Mouse (Mus musculus) brain, embryonic 14.5 days (tissue): ENCODE measurements around the gene Hebp2.

Experiments used
- CTCF ChIP-seq: fragments of 200-500 bp; IDR thresholded peaks from 2 replicates; pipeline ENCODE4 v1.5.1; 2012; ENCODE audit warnings: inconsistent platforms, mild to moderate bottlenecking, moderate library complexity, borderline replicate concordance; ENCODE audit not compliant: insufficient read depth, insufficient read length; ENCODE audit errors: extremely low read depth
- POLR2A ChIP-seq: fragments of 200-500 bp; IDR thresholded peaks from 2 replicates; pipeline ENCODE4 v1.6.1; 2012; ENCODE audit warnings: mild to moderate bottlenecking, inconsistent platforms, borderline replicate concordance; ENCODE audit not compliant: poor library complexity, insufficient read depth, insufficient read length, severe bottlenecking; ENCODE audit errors: extremely low read depth

GRCm38 (mm10) chr10:18547381-18547780 is 1.5 kb upstream of the Hebp2 start:
- TF ChIP-seq POLR2A (no peak), CTCF (no peak)
